Mouse (Mus musculus): ENCODE measurements around the gene Phf21a. TPM values are rescaled to one million over a fixed set of nuclear protein-coding genes. Genes with fewer than 3 reads are reported as not detected.

The Phf21a gene
- total and polyA plus RNA-seq, 3 experiments: 8.8 to 76.4 (median 26.8) TPM

- DNase-seq (ENCODE audit: low spot score) (no peak), ATAC-seq (ENCODE audit: extremely low read depth, insufficient number of reproducible peaks, low FRiP score, poor library complexity, severe bottlenecking) (no peak)
- H3K9me3 ChIP-seq (replicated peaks): no peaks in the 10 kb centered on the region
- peaks cover 21% of the 10 kb centered on the region for H3K4me1 ChIP-seq (ENCODE audit: insufficient read depth, low read depth, low read length)
- no peak overlapping the region for H3K4me3 ChIP-seq (ENCODE audit: low read depth, low read length)
- H3K36me3 ChIP-seq (replicated peaks): no peaks in the 10 kb centered on the region
- no peak for TF ChIP-seq CTCF (IDR thresholded peaks at IDR 0.05; ENCODE audit: low read depth, low read length)
- no peak for TF ChIP-seq GATA1 (IDR thresholded peaks at IDR 0.05; ENCODE audit: borderline replicate concordance, low read length)
- no peak for TF ChIP-seq TAL1 (conservative IDR thresholded peaks at IDR 0.05; ENCODE audit: low read depth, low read length)
- no peak for TF ChIP-seq POLR2AphosphoS5 (IDR thresholded peaks at IDR 0.05; ENCODE audit: insufficient replicate concordance, low read depth, low read length)
- TF ChIP-seq GATA2 (IDR thresholded peaks at IDR 0.05; ENCODE audit: borderline replicate concordance, low read depth, low read length): no peak
- H3K27me3 ChIP-seq (ENCODE audit: insufficient read depth, low read length): peaks cover 98% of the 10 kb centered on the region
Measured at GRCm38 (mm10) chr2:92389645-92390044, 296.7 kb downstream of the Phf21a start.

- H3K4me1 ChIP-seq (ENCODE audit: insufficient read depth, low read depth, low read length): peaks cover 16% of the 10 kb centered on the region
- H3K36me3 ChIP-seq (replicated peaks): no peaks in the 10 kb centered on the region
- H3K27me3 ChIP-seq (ENCODE audit: insufficient read depth, low read length): peaks cover 99% of the 10 kb centered on the region
- DNase-seq (ENCODE audit: low spot score) (no peak), ATAC-seq (ENCODE audit: extremely low read depth, insufficient number of reproducible peaks, low FRiP score, poor library complexity, severe bottlenecking) (no peak)
- TF ChIP-seq TAL1 (conservative IDR thresholded peaks at IDR 0.05; ENCODE audit: low read depth, low read length): no peak
- TF ChIP-seq POLR2AphosphoS5 (IDR thresholded peaks at IDR 0.05; ENCODE audit: insufficient replicate concordance, low read depth, low read length): no peak
- no peak for TF ChIP-seq GATA1 (IDR thresholded peaks at IDR 0.05; ENCODE audit: borderline replicate concordance, low read length)
- TF ChIP-seq GATA2 (IDR thresholded peaks at IDR 0.05; ENCODE audit: borderline replicate concordance, low read depth, low read length): no peak
- TF ChIP-seq CTCF (IDR thresholded peaks at IDR 0.05; ENCODE audit: low read depth, low read length): no peak
- H3K9me3 ChIP-seq (replicated peaks): no peaks in the 10 kb centered on the region
- H3K4me3 ChIP-seq (ENCODE audit: low read depth, low read length): no peak overlapping the region
Measured at GRCm38 (mm10) chr2:92390206-92390930, 297.5 kb downstream of the Phf21a start.

GRCm38 (mm10) chr2:92391116-92391515 is 298.2 kb downstream of the Phf21a start:
- no peaks in the 10 kb centered on the region for H3K9me3 ChIP-seq (replicated peaks)
- H3K4me1 ChIP-seq (ENCODE audit: insufficient read depth, low read depth, low read length): peaks cover 16% of the 10 kb centered on the region
- no peak for DNase-seq (ENCODE audit: low spot score)
- H3K36me3 ChIP-seq (replicated peaks): no peaks in the 10 kb centered on the region
- H3K27me3 ChIP-seq (ENCODE audit: insufficient read depth, low read length): peaks cover 99% of the 10 kb centered on the region
- TF ChIP-seq TAL1 (conservative IDR thresholded peaks at IDR 0.05; ENCODE audit: low read depth, low read length) (no peak), GATA1 (IDR thresholded peaks at IDR 0.05; ENCODE audit: borderline replicate concordance, low read length) (no peak), CTCF (IDR thresholded peaks at IDR 0.05; ENCODE audit: low read depth, low read length) (no peak), GATA2 (IDR thresholded peaks at IDR 0.05; ENCODE audit: borderline replicate concordance, low read depth, low read length) (no peak), POLR2AphosphoS5 (IDR thresholded peaks at IDR 0.05; ENCODE audit: insufficient replicate concordance, low read depth, low read length) (no peak)
- no peak for ATAC-seq (ENCODE audit: extremely low read depth, insufficient number of reproducible peaks, low FRiP score, poor library complexity, severe bottlenecking)
- no peak overlapping the region for H3K4me3 ChIP-seq (ENCODE audit: low read depth, low read length)

- Histone ChIP-seq H3K27me3 (ENCODE audit: insufficient read depth, low read length) (peaks cover 99% of the 10 kb centered on the region), H3K36me3 (replicated peaks) (no peaks in the 10 kb centered on the region), H3K9me3 (replicated peaks) (no peaks in the 10 kb centered on the region), H3K4me3 (ENCODE audit: low read depth, low read length) (no peak overlapping the region), H3K4me1 (ENCODE audit: insufficient read depth, low read depth, low read length) (peaks cover 14% of the 10 kb centered on the region)
- ATAC-seq (ENCODE audit: extremely low read depth, insufficient number of reproducible peaks, low FRiP score, poor library complexity, severe bottlenecking): no peak
- TF ChIP-seq CTCF (IDR thresholded peaks at IDR 0.05; ENCODE audit: low read depth, low read length) (no peak), GATA2 (IDR thresholded peaks at IDR 0.05; ENCODE audit: borderline replicate concordance, low read depth, low read length) (no peak), POLR2AphosphoS5 (IDR thresholded peaks at IDR 0.05; ENCODE audit: insufficient replicate concordance, low read depth, low read length) (no peak)
- no peak for DNase-seq (ENCODE audit: low spot score)
Measured at GRCm38 (mm10) chr2:92391703-92392317, 298.9 kb downstream of the Phf21a start.

GRCm38 (mm10) chr2:92392318-92393264 is 299.7 kb downstream of the Phf21a start:
- Histone ChIP-seq H3K4me1 (ENCODE audit: insufficient read depth, low read depth, low read length) (peaks cover 14% of the 10 kb centered on the region), H3K4me3 (ENCODE audit: low read depth, low read length) (no peak overlapping the region), H3K9me3 (replicated peaks) (no peaks in the 10 kb centered on the region), H3K36me3 (replicated peaks) (no peaks in the 10 kb centered on the region), H3K27me3 (ENCODE audit: insufficient read depth, low read length) (peaks cover 98% of the 10 kb centered on the region)
- DNase-seq (ENCODE audit: low spot score) (no peak), ATAC-seq (ENCODE audit: extremely low read depth, insufficient number of reproducible peaks, low FRiP score, poor library complexity, severe bottlenecking) (no peak)
- TF ChIP-seq POLR2AphosphoS5 (IDR thresholded peaks at IDR 0.05; ENCODE audit: insufficient replicate concordance, low read depth, low read length): no peak
- no peak for TF ChIP-seq GATA1 (IDR thresholded peaks at IDR 0.05; ENCODE audit: borderline replicate concordance, low read length)
- TF ChIP-seq GATA2 (IDR thresholded peaks at IDR 0.05; ENCODE audit: borderline replicate concordance, low read depth, low read length): no peak

GRCm38 (mm10) chr2:92395535-92395934 is 302.6 kb downstream of the Phf21a start:
- Histone ChIP-seq H3K4me1 (ENCODE audit: insufficient read depth, low read depth, low read length) (peaks cover 4% of the 10 kb centered on the region), H3K4me3 (ENCODE audit: low read depth, low read length) (no peak overlapping the region), H3K27me3 (ENCODE audit: insufficient read depth, low read length) (peaks cover 77% of the 10 kb centered on the region), H3K9me3 (replicated peaks) (peaks cover 4% of the 10 kb centered on the region), H3K36me3 (replicated peaks) (no peaks in the 10 kb centered on the region)
- no peak for TF ChIP-seq POLR2AphosphoS5 (IDR thresholded peaks at IDR 0.05; ENCODE audit: insufficient replicate concordance, low read depth, low read length)
- no peak for TF ChIP-seq GATA1 (IDR thresholded peaks at IDR 0.05; ENCODE audit: borderline replicate concordance, low read length)
- TF ChIP-seq GATA2 (IDR thresholded peaks at IDR 0.05; ENCODE audit: borderline replicate concordance, low read depth, low read length): no peak
- TF ChIP-seq CTCF (IDR thresholded peaks at IDR 0.05; ENCODE audit: low read depth, low read length): no peak
- TF ChIP-seq TAL1 (conservative IDR thresholded peaks at IDR 0.05; ENCODE audit: low read depth, low read length): no peak
- DNase-seq (ENCODE audit: low spot score) (no peak), ATAC-seq (ENCODE audit: extremely low read depth, insufficient number of reproducible peaks, low FRiP score, poor library complexity, severe bottlenecking) (no peak)

Data from G1E (cell line).